Mouse (Mus musculus) CD8-positive naive resting alpha-beta T cell, adult 2 months (primary cell): Measurements from ENCODE around the gene Tgfbr3.

Experiments
- DNase-seq, 2 experiments: peaks; one replicate each; pipeline ENCODE4 v3.0.0; 2022; ENCODE audit warnings: low read depth in 2 of 2, low spot score in 2 of 2

Gene Tgfbr3

GRCm38 (mm10) chr5:107213373-107214132 lies 75.9 kb downstream of the Tgfbr3 start:
- no peak for DNase-seq

DNA sequence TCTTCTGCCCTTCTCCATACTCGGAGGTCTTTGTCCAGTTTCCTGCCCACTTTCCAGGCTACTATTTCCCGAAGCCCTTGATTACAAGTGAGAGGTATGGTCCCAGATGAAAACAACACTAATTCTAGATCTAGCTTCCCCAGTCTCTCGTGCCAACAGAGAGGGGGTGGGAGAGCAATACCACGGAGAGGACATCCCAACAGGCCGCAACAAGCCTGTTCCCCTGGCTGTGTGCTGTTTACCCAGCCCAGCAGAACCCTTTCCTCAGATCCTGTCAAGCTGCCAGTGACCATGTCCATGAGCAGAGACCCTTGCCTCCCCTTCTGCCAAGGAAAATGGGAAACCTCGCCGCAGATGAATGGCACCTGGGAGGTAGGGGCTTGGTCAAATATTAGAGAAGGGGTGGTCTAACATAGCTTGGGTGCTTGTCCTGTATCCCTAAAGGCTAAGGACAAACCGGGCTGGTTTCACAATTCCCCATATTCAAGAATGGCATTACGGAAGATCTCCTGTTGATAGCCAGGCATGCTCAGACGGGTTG lies 77.5 kb downstream of the Tgfbr3 start:
- DNase-seq = no peak

- DNase-seq = no peak
These were observed 79.4 kb downstream of the Tgfbr3 start for GRCm38 (mm10) chr5:107210040-107210439.

GRCm38 (mm10) chr5:107207911-107208310 lies 81.5 kb downstream of the Tgfbr3 start:
- no peak for DNase-seq

- DNase-seq = no peak
These were observed 85.1 kb downstream of the Tgfbr3 start for GRCm38 (mm10) chr5:107204306-107204705.

GRCm38 (mm10) chr5:107202801-107203559 lies 86.4 kb downstream of the Tgfbr3 start:
- DNase-seq = no peak

DNA sequence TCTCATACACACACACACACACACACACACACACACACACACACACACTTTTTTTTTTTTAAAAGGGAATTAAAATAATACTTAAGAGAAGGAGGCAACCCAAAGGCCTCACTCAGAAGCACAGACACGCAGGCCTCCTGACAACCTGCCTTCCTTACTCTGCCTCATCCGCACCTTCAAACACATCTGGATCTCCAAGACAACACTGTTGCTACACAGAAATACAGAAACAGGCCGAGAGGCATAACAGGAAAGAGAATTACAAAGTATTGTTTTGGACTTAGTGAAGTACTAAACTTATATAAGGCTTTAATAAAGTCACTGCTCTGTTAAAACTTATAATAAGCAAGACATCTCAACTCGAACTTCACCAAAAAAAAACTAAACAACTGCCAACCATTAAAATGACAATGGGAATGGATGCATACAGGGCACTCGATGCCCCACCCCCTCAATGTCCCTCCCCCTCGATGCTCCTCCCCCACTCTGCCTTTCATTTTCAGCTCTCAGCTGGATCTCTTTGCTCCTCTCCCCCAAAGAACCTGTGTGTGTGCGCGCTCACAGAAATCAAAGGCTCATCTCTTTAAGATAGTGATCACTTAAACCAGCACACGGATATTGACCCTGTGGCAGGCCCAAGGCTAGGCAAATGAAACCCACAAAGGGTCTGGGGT lies 87.8 kb downstream of the Tgfbr3 start:
- peak; percentile 31 to 42 for DNase-seq

DNA sequence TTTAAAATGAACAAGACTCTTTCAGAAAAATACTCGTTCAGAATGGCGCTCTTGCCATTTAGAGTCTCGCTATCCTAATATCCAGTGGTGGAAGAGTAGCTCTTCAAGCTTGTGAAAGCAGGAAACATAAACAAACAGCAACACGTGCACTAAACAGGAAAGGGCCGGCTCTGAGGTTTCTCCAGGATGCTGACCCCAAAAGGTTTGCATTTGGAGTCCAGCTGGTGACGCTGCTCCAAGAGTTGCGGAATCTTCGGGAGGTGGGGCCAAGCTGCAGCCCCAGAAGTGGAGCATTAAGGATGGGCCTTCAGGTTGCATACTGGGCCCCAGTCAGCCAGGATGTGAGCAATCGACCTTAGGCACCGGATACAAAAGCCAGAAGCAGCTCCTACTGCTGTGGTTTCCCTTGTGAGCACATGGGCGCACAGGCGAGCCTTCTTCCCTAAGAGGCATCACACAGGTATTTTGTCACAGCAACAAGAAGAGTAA lies 88.5 kb downstream of the Tgfbr3 start:
- no peak for DNase-seq

DNA sequence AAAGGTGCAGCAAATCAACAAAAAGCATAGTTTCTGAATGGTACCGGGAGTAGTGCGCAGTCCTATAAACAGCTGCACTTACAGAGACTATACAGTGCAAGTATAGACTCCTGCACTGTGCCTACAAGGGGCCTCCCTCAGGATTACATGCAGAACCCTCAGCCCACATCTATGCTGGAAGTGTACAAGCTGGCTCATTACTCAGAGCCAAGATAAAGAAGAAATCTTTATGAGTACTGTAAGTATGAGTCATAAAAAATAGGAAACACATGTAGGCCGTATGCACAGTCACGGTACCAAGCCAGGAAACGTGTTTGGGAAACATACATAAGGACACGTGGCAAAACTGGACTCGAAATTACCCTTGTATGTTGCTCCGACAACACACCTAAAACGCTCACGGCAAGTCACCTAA lies 89.2 kb downstream of the Tgfbr3 start:
- no peak for DNase-seq

- no peak for DNase-seq
These were observed 93.6 kb downstream of the Tgfbr3 start for GRCm38 (mm10) chr5:107195751-107196395.

- DNase-seq = no peak
These were observed 96.3 kb downstream of the Tgfbr3 start for GRCm38 (mm10) chr5:107193160-107193559.

GRCm38 (mm10) chr5:107192372-107192771 lies 97.1 kb downstream of the Tgfbr3 start:
- DNase-seq = no peak

- no peak for DNase-seq
These were observed 100.9 kb downstream of the Tgfbr3 start for GRCm38 (mm10) chr5:107188551-107188950.

- DNase-seq = no peak
These were observed 103.2 kb downstream of the Tgfbr3 start for GRCm38 (mm10) chr5:107186206-107186605.

GRCm38 (mm10) chr5:107184158-107184883 lies 105.1 kb downstream of the Tgfbr3 start:
- DNase-seq = no peak

DNA sequence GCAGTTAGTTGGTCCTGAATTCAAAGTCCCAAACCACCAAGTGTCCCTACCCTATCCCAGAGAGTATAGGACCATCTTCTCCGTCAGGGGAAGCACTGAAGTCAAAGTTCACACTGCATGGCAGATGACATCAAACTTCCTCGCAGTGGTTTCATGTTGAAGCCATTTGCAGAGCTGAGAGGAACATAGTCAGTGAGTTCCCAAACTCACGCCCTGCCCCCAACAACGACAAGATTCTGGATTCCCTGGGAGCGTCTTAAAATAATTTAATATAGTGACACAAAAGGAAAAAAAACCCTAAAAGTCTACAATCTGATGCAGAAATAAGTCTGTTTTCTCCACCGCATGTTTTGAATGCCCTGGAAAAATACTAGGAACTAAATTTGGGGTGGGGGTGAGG lies 105.9 kb downstream of the Tgfbr3 start:
- DNase-seq = no peak

DNA sequence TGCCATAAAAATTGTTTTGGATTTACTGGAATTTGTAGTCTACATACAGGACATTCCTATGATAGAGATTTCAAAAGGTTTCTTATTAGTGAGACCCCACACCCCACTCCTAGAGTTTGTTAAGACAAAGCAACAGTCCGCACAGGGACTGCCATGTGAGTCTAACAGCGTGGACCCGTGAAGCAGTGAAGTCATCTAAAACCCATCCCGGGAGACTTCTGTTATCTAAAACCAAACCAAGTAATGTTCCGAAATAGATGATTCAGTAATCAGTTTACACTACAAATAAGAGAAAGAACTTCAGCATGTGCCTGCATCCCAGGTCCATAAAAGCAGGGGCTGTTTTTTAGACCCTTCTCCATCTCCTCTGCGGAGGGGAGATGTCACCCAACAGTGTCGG lies 106.7 kb downstream of the Tgfbr3 start:
- DNase-seq = no peak

DNA sequence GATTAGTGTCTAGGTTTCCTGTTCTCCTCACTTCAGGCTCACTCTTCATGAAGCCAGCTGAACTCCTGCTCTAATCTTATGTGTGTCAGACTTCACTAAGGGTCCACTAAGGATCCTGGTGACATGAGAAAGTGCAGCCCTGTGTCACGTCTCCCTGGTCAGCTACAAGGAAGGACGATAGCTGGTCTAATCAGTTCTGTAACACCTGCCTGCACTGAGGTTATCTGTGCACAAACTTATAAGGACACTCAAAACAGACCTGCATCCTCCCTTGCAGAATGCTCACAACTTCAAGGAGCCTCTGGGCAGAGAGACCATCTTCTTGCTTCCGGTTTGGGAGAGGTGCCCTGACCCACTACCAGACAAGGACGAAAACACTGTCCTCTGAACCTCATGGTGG lies 107.6 kb downstream of the Tgfbr3 start:
- DNase-seq = no peak

DNA sequence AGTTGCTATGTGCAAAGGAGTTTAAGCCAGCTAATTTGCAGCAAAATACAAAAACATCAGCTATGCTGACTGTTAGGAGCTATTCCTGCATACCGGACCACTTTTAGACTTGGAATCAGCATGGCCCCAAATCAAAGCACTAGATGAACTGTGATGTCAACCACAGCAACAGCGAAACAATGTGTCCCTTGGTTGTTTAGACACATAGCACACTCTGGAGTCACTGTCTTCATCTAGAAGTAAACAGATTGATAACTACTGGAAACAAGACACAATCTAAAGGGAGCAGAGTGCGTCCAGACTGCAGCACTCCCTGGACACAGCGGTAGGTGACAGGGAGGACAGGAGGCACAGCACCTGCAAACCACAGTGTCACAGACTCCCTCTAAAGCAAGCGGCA lies 110.2 kb downstream of the Tgfbr3 start:
- DNase-seq = no peak

DNA sequence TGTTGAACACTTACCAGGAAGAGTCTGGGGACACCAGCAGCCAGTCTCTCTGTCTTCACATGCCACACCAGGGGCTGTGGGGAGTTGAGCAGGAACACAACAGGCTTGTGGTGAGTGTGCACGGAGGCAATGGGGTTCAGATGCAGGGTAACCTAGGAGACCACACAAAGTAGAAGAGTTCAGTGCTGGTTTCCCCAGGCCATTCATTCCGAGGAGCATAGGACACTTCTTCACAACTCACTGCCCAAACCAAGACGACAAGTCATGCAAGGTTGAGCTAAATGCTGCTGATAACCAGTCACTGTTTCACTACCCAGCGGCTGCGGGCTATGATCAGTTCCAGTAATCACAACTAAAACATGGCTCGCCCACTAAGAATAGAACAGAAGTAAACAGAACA lies 111.6 kb downstream of the Tgfbr3 start:
- peak; percentile 15 to 30 for DNase-seq
